Mouse (Mus musculus) limb, embryonic 14.5 days (tissue): ENCODE data around the gene Mia2. TPM values are rescaled to one million over a fixed set of nuclear protein-coding genes. Genes with fewer than 3 reads are reported as not detected.

ENCODE experiments used
- ATAC-seq: fragments of 200-750 bp; cut with Nextera tagmentation; 2 replicates; pipeline ENCODE4 v1.8.0; 2017; ENCODE audit warnings: low read depth, moderate number of reproducible peaks, moderate TSS enrichment; ENCODE audit not compliant: low FRiP score
- DNase-seq: peaks from one replicate; pipeline ENCODE4 v3.0.0-alpha.2; 2015; ENCODE audit warnings: low spot score
- H3K27ac ChIP-seq: fragments of 300-500 bp; sonication (generic); replicated peaks from 2 replicates; pipeline ENCODE4 v1.5.1; 2014; ENCODE audit warnings: low read depth, mild to moderate bottlenecking, low read length, moderate library complexity, mixed read lengths
- H3K27me3 ChIP-seq: fragments of 300-500 bp; sonication (generic); 2 replicates; pipeline ENCODE4 v1.6.1; 2014; ENCODE audit warnings: low read length, mixed read lengths; ENCODE audit not compliant: control insufficient read depth, insufficient read depth
- H3K36me3 ChIP-seq: fragments of 300-500 bp; sonication (generic); 2 replicates; pipeline ENCODE4 v1.6.1; 2014; ENCODE audit warnings: mild to moderate bottlenecking, low read length, moderate library complexity, mixed read lengths; ENCODE audit not compliant: control insufficient read depth, insufficient read depth
- H3K4me1 ChIP-seq: fragments of 300-500 bp; sonication (generic); 2 replicates; pipeline ENCODE4 v1.6.1; 2014; ENCODE audit warnings: antibody characterized with exemption, low read length, mixed read lengths; ENCODE audit not compliant: control insufficient read depth, insufficient read depth
- H3K4me2 ChIP-seq: fragments of 300-500 bp; sonication (generic); replicated peaks from 2 replicates; pipeline ENCODE4 v1.6.1; 2014; ENCODE audit warnings: low read depth, mild to moderate bottlenecking, low read length, moderate library complexity; ENCODE audit not compliant: severe bottlenecking
- H3K4me3 ChIP-seq: fragments of 300-500 bp; sonication (generic); replicated peaks from 2 replicates; pipeline ENCODE4 v1.5.1; 2014; ENCODE audit warnings: low read length
- H3K9ac ChIP-seq: fragments of 300-500 bp; sonication (generic); 2 replicates; pipeline ENCODE4 v1.6.1; 2014; ENCODE audit warnings: mild to moderate bottlenecking, low read depth, low read length, moderate library complexity; ENCODE audit not compliant: severe bottlenecking
- H3K9me3 ChIP-seq: fragments of 300-500 bp; sonication (generic); 2 replicates; pipeline ENCODE4 v1.6.1; 2016; ENCODE audit warnings: low read length; ENCODE audit not compliant: control insufficient read depth
- POLR2A ChIP-seq: fragments of 200-500 bp; IDR thresholded peaks from 2 replicates; pipeline ENCODE4 v1.8.0; 2012; ENCODE audit warnings: inconsistent platforms, mild to moderate bottlenecking, moderate library complexity, borderline replicate concordance; ENCODE audit not compliant: insufficient read depth, insufficient read length; ENCODE audit errors: extremely low read depth
- WGBS: fragments of 180-500 bp; shearing (Covaris S2); extraction: QIAGEN DNeasy Blood & Tissue Kit; methylation state at CpG from one replicate; pipeline ENCODE4 v1.1.7; 2014; 5-methylcytosine and 5-hydroxymethylcytosine counted together
- polyA plus RNA-seq, 2 experiments: library from polyadenylated mRNA; depleted of rRNA in 1 of 2; stranded (reverse) in 1 of 2; unstranded in 1 of 2; fragments of >200 nt; fragmentation: Nextera tagmentation in 1 of 2; extraction: Ambion mirVana in 1 of 2; gene quantifications; 2 replicates each; pipeline versions ENCODE4 v1.2.1 to v1.2.3; 2012 to 2014

The Mia2 gene
- polyA plus RNA-seq, 2 experiments: 59.1 to 61.8 TPM

GRCm38 (mm10) chr12:59125426-59125825 lies 29.8 kb downstream of the Mia2 start:
- H3K9me3 ChIP-seq: no peaks in the 10 kb centered on the region
- H3K4me2 ChIP-seq: no peak overlapping the region
- DNase-seq: no peak
- H3K27me3 ChIP-seq: no peaks in the 10 kb centered on the region
- peaks cover 3% of the 10 kb centered on the region; the same call in 1 of the 2 replicates for H3K4me1 ChIP-seq
- no peak overlapping the region for H3K4me3 ChIP-seq
- no peak overlapping the region for H3K27ac ChIP-seq
- TF ChIP-seq POLR2A: no peak
- ATAC-seq: no peak
- no peak overlapping the region for H3K9ac ChIP-seq
- WGBS: 77% methylated on average over 2 of the region's 2 CpGs
- H3K36me3 ChIP-seq: no peaks in the 10 kb centered on the region

GRCm38 (mm10) chr12:59128501-59128900 lies 32.9 kb downstream of the Mia2 start:
- Histone ChIP-seq H3K27ac (no peak overlapping the region), H3K9ac (no peak overlapping the region), H3K27me3 (no peaks in the 10 kb centered on the region), H3K36me3 (no peaks in the 10 kb centered on the region), H3K4me2 (no peak overlapping the region), H3K4me1 (peaks cover 16% of the 10 kb centered on the region), H3K4me3 (no peak overlapping the region), H3K9me3 (no peaks in the 10 kb centered on the region)
- WGBS: 81% methylated on average over 10 of the region's 10 CpGs
- ATAC-seq: no peak
- DNase-seq: no peak
- TF ChIP-seq POLR2A: no peak

GRCm38 (mm10) chr12:59129038-59129437 lies 33.4 kb downstream of the Mia2 start:
- DNase-seq (peak; percentile 20), ATAC-seq (no peak)
- Histone ChIP-seq H3K9ac (no peak overlapping the region), H3K27me3 (no peaks in the 10 kb centered on the region), H3K4me2 (peak overlapping the region; percentile 77), H3K36me3 (no peaks in the 10 kb centered on the region), H3K9me3 (no peaks in the 10 kb centered on the region), H3K4me1 (peaks cover 16% of the 10 kb centered on the region), H3K27ac (no peak overlapping the region), H3K4me3 (peak overlapping the region; percentile 88)
- TF ChIP-seq POLR2A: no peak
- WGBS: 33% methylated on average over 7 of the region's 7 CpGs

GRCm38 (mm10) chr12:59129592-59129991 lies 34.0 kb downstream of the Mia2 start:
- Histone ChIP-seq H3K4me2 (peak overlapping the region; percentile 77), H3K36me3 (no peaks in the 10 kb centered on the region), H3K9ac (peak overlapping the region; percentile 93), H3K4me1 (peaks cover 16% of the 10 kb centered on the region), H3K9me3 (no peaks in the 10 kb centered on the region), H3K27ac (peak overlapping the region; percentile 26; the same call in 1 of the 2 replicates), H3K27me3 (no peaks in the 10 kb centered on the region), H3K4me3 (peak overlapping the region; percentile 88)
- WGBS: 7% methylated on average over 6 of the region's 6 CpGs
- no peak for TF ChIP-seq POLR2A
- ATAC-seq (peak; percentile 63), DNase-seq (peak; percentile 77)

GRCm38 (mm10) chr12:59130249-59130648 lies 34.6 kb downstream of the Mia2 start:
- H3K27me3 ChIP-seq: no peaks in the 10 kb centered on the region
- H3K4me2 ChIP-seq: peak overlapping the region; percentile 77
- H3K4me1 ChIP-seq: peaks cover 16% of the 10 kb centered on the region
- H3K9me3 ChIP-seq: no peaks in the 10 kb centered on the region
- peak; percentile 61 for DNase-seq
- peak overlapping the region; percentile 93 for H3K9ac ChIP-seq
- no peaks in the 10 kb centered on the region for H3K36me3 ChIP-seq
- no peak for TF ChIP-seq POLR2A
- H3K4me3 ChIP-seq: peak overlapping the region; percentile 88
- WGBS: 6% methylated on average over 3 of the region's 3 CpGs
- ATAC-seq: no peak
- peak overlapping the region; percentile 93 for H3K27ac ChIP-seq
